Mouse (Mus musculus): ENCODE results near the gene Mfsd14a. TPM values are rescaled to one million over a fixed set of nuclear protein-coding genes. Genes with fewer than 3 reads are reported as not detected.
A peak's percentile ranks its signal among the peaks of the same experiment; 100 is the strongest.

Mfsd14a gene
- 20.0 and 27.3 TPM in 2 replicates for polyA plus RNA-seq (2012; rRNA removed)

DNA sequence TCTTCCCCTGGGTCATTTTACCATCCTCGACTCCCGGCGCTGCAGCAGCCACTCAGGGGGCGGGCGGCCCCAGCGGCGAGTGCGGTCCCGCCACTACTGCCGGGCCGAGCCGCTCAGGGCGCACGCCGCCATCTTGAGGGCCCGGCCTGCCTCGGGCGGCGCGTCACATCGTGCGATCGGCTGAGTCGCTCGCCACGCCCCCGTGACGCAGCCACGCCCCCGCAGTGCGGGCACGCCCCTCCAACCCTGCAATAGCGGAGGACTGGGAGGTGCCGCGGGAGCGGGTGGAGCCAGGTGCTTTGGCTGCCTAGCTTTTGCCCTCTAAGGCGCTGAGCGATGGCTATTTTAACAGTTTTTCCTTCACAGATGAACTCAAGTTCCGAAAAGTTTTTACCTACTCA lies at the start of gene Mfsd14a:
Mfsd14a (minus strand) TSS at position 215 of the 401 bp plus-strand sequence.
- H3K4me1 ChIP-seq (ENCODE audit: control insufficient read depth, insufficient read depth, low read length), result peaks cover 20% of the 10 kb centered on the region
- TF ChIP-seq CTCF (IDR thresholded peaks at IDR 0.05; ENCODE audit: insufficient read depth, low read length) (no peak), POLR2A (IDR thresholded peaks at IDR 0.05; ENCODE audit: borderline replicate concordance, extremely low read depth, low read depth, low read length) (peak; percentile 85)
- peak; percentile 99 for DNase-seq
- WGBS, result under 1% methylated on average over 39 of the region's 39 CpGs
- H3K4me3 ChIP-seq (replicated peaks; ENCODE audit: extremely low read depth, low read depth, low read length), result peak within 1 kb of the TSS; percentile 95

DNA sequence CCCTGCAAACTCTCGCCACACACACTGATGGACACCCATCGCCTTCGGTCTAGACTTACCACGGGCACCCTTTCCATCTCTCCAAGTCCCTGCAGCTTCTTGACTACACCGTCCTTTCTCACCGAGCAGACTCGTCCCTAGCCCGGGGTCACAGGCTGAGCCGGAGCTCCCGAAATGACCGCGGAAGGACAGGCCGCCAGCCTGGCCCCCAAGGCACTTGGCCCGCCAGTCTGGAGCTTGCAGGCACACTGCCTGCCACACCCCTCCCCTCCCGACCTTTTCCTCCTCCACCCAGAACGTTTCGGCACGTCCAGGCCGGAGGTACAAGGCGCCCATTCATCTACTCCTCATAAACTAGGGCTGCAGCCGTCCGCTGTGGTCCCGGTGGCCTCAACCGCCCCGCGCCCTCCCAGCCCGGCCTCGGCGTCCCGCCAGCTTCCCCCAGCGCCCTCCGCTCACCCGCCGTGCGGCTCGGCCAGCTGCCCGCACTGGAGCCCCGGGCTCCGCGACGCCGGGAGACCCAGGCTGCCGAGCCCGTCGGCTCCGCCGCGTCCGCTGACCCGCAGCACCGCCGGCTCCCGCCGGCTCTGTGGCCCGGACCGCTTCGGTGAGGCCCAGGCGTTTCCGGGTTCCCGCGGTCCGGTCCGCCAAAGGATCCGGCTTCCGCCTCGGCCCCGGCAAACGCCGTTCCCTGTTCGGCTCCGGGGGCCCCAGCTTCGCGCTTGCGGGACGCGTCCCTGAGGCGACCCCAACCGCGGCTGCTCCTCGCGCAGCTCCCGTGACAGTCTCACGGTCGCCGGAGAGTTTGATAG lies 49.4 kb upstream of the Mfsd14a start:
- Histone ChIP-seq H3K4me3 (replicated peaks; ENCODE audit: extremely low read depth, low read depth, low read length) (peak overlapping the region; percentile 93), H3K4me1 (ENCODE audit: control insufficient read depth, insufficient read depth, low read length) (peaks cover 10% of the 10 kb centered on the region)
- peak; percentile 82 for DNase-seq
- no peak for TF ChIP-seq POLR2A (IDR thresholded peaks at IDR 0.05; ENCODE audit: borderline replicate concordance, extremely low read depth, low read depth, low read length)
- no peak for TF ChIP-seq CTCF (IDR thresholded peaks at IDR 0.05; ENCODE audit: insufficient read depth, low read length)
- WGBS, result 1% methylated on average over 83 of the region's 85 CpGs

DNA sequence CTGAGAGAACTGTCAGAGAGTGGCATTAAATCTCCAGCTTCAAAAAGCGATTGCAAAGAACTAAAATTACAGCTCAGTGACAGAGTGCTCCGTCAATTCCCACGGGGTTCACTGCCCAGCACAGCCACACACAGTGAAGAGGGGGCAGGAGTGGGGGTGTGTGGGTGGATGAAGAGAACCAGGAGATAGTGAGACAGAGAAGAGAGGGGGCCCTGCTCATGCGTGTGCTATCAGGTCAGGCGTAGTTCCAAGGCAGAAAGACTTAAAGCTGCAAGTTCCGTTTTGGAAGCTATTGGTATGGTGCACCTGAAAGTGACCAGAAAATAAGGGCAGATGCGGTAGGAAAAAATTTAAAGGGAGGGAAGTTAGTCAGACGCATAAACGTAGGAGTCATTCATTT lies 48.5 kb upstream of the Mfsd14a start:
- TF ChIP-seq CTCF (IDR thresholded peaks at IDR 0.05; ENCODE audit: insufficient read depth, low read length), result no peak
- TF ChIP-seq POLR2A (IDR thresholded peaks at IDR 0.05; ENCODE audit: borderline replicate concordance, extremely low read depth, low read depth, low read length), result no peak
- no peak for DNase-seq
- Histone ChIP-seq H3K4me1 (ENCODE audit: control insufficient read depth, insufficient read depth, low read length) (peaks cover 10% of the 10 kb centered on the region), H3K4me3 (replicated peaks; ENCODE audit: extremely low read depth, low read depth, low read length) (peak overlapping the region; percentile 8)
- 39% methylated on average over 9 of the region's 9 CpGs for WGBS

DNA sequence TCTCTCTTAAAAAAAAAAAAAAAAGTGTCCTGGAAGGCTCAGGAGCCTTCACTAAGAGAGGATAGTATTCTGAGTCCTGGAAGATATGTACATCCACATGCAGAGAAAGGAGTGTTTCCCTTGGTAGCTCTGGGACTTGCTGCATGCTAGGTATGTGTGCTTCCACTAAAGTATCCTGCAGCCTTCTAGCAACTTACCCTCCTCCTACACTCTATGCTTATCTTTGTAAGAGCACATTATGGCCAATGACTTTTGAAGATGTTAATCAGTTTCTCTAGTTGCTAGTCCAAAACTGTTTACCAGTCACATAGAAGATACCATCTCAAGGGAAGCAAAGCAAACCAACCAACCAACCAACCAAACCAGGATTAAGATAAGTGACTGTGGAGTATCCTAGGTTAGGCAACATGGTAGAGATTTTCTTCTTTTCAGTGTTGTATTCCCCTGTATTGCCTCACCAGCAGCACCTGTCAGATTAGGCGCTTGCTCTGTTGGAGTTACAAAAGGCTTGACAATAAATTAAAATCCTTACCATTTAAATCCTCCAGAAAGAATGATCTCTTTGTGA lies 43.2 kb upstream of the Mfsd14a start:
- Histone ChIP-seq H3K4me3 (replicated peaks; ENCODE audit: extremely low read depth, low read depth, low read length) (no peak overlapping the region), H3K4me1 (ENCODE audit: control insufficient read depth, insufficient read depth, low read length) (no peaks in the 10 kb centered on the region; the same call in 1 of the 2 replicates)
- WGBS, result 98% methylated on average over 1 of the region's 1 CpGs
- DNase-seq, result no peak
- no peak for TF ChIP-seq CTCF (IDR thresholded peaks at IDR 0.05; ENCODE audit: insufficient read depth, low read length)
- TF ChIP-seq POLR2A (IDR thresholded peaks at IDR 0.05; ENCODE audit: borderline replicate concordance, extremely low read depth, low read depth, low read length), result no peak

GRCm38 (mm10) chr3:116703835-116704234 lies 41.4 kb upstream of the Mfsd14a start:
- H3K4me3 ChIP-seq (replicated peaks; ENCODE audit: extremely low read depth, low read depth, low read length), result no peak overlapping the region
- TF ChIP-seq CTCF (IDR thresholded peaks at IDR 0.05; ENCODE audit: insufficient read depth, low read length) (no peak), POLR2A (IDR thresholded peaks at IDR 0.05; ENCODE audit: borderline replicate concordance, extremely low read depth, low read depth, low read length) (no peak)
- DNase-seq, result no peak
- no peaks in the 10 kb centered on the region for H3K4me1 ChIP-seq (ENCODE audit: control insufficient read depth, insufficient read depth, low read length)
- 93% methylated on average over 5 of the region's 5 CpGs for WGBS

DNA sequence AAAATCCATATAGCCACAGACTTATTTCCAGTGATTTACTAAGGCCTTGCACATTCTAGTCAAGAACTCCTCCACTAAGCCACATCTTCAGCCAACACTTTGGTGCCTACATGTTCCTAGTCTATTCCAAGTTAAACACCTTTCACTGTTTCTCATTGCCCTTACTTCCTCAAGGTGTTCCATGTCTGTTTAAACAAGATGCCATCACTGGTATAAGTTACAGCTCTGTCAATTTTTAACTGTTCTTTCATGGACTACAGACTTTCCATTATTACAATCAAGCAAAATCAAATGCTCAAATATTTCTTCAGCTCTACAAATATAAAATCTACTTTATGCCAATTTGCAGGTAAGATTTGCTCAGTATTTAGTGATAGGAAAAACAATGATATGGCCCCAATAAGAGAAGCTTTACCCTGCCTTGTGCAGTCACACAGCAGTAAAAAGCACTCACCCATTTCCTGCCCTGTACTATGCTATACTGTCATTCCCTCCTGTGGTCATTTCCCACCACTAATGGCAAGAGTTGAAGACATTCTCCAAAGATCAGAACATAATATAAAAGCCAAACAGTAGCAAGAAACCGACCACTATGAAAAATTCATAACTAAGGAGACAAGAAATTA lies 40.3 kb upstream of the Mfsd14a start:
- Histone ChIP-seq H3K4me1 (ENCODE audit: control insufficient read depth, insufficient read depth, low read length) (no peaks in the 10 kb centered on the region), H3K4me3 (replicated peaks; ENCODE audit: extremely low read depth, low read depth, low read length) (no peak overlapping the region)
- WGBS, result 83% methylated on average over 1 of the region's 1 CpGs
- DNase-seq, result no peak
- TF ChIP-seq POLR2A (IDR thresholded peaks at IDR 0.05; ENCODE audit: borderline replicate concordance, extremely low read depth, low read depth, low read length) (no peak), CTCF (IDR thresholded peaks at IDR 0.05; ENCODE audit: insufficient read depth, low read length) (no peak)

DNA sequence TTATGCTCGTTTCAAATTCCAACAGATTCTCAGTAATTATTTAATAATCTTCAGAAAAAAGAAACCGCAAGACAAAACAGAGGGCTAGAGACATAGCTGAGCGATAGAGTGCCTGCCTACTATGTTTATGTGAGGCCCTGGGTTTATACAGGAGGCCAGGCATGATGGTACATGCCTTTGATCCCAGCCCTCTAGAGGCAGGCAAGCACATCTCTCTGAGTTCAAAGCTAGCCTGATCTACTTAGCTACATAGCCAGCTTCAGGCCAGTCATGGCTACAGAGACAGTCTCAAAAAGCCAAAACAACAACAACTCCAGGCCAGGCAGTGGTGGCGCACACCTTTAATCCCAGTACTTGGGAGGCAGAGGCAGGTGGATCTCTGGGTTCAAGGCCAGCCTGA lies 39.1 kb upstream of the Mfsd14a start:
- Histone ChIP-seq H3K4me1 (ENCODE audit: control insufficient read depth, insufficient read depth, low read length) (no peaks in the 10 kb centered on the region), H3K4me3 (replicated peaks; ENCODE audit: extremely low read depth, low read depth, low read length) (no peak overlapping the region)
- no peak for DNase-seq
- no peak for TF ChIP-seq POLR2A (IDR thresholded peaks at IDR 0.05; ENCODE audit: borderline replicate concordance, extremely low read depth, low read depth, low read length)
- no peak for TF ChIP-seq CTCF (IDR thresholded peaks at IDR 0.05; ENCODE audit: insufficient read depth, low read length)
- 93% methylated on average over 4 of the region's 4 CpGs for WGBS

GRCm38 (mm10) chr3:116698786-116699185 lies 36.3 kb upstream of the Mfsd14a start:
- H3K4me1 ChIP-seq (ENCODE audit: control insufficient read depth, insufficient read depth, low read length), result no peaks in the 10 kb centered on the region
- WGBS, result 54% methylated on average over 2 of the region's 2 CpGs
- H3K4me3 ChIP-seq (replicated peaks; ENCODE audit: extremely low read depth, low read depth, low read length), result no peak overlapping the region
- no peak for TF ChIP-seq POLR2A (IDR thresholded peaks at IDR 0.05; ENCODE audit: borderline replicate concordance, extremely low read depth, low read depth, low read length)
- TF ChIP-seq CTCF (IDR thresholded peaks at IDR 0.05; ENCODE audit: insufficient read depth, low read length), result no peak
- no peak for DNase-seq

DNA sequence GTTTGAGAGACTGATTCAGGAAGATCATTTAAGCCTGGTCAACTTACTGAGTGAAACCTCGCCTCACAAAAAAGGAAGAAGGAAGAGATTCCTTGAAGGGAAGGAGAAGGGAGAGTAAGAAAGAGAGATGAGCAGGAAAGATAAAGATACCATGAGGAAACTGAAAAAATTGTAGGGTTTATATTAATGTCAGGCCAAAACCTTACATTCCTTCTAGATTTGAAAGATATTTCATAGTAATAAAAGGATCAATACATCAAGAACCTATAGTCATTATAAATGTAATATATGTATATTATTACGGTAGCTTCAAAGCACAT lies 33.1 kb upstream of the Mfsd14a start:
- Histone ChIP-seq H3K4me1 (ENCODE audit: control insufficient read depth, insufficient read depth, low read length) (no peaks in the 10 kb centered on the region), H3K4me3 (replicated peaks; ENCODE audit: extremely low read depth, low read depth, low read length) (no peak overlapping the region)
- 89% methylated on average over 2 of the region's 2 CpGs for WGBS
- no peak for DNase-seq
- TF ChIP-seq CTCF (IDR thresholded peaks at IDR 0.05; ENCODE audit: insufficient read depth, low read length) (no peak), POLR2A (IDR thresholded peaks at IDR 0.05; ENCODE audit: borderline replicate concordance, extremely low read depth, low read depth, low read length) (no peak)
